Mouse (Mus musculus) kidney, embryonic 16.5 days (tissue): ENCODE results near the gene Fam98a. TPM values are rescaled to one million over a fixed set of nuclear protein-coding genes. Genes with fewer than 3 reads are reported as not detected.
A peak's percentile ranks its signal among the peaks of the same experiment; 100 is the strongest.

Experiments used
- ATAC-seq: fragments of 200-750 bp; cut with Nextera tagmentation; 2 replicates; pipeline ENCODE4 v1.8.0; 2017; ENCODE audit warnings: moderate TSS enrichment; ENCODE audit not compliant: low FRiP score, low TSS enrichment
- H3K27ac ChIP-seq: fragments of 300-500 bp; sonication (generic); 2 replicates; pipeline ENCODE4 v1.5.1; 2014; ENCODE audit warnings: low read length
- H3K27me3 ChIP-seq: fragments of 300-500 bp; sonication (generic); 2 replicates; pipeline ENCODE4 v1.6.1; 2014; ENCODE audit warnings: low read length, control low read depth, mixed read lengths; ENCODE audit not compliant: insufficient read depth
- H3K36me3 ChIP-seq: fragments of 300-500 bp; sonication (generic); 2 replicates; pipeline ENCODE4 v1.6.1; 2014; ENCODE audit warnings: low read length, control low read depth, mixed read lengths; ENCODE audit not compliant: insufficient read depth
- H3K4me1 ChIP-seq: fragments of 300-500 bp; sonication (generic); 2 replicates; pipeline ENCODE4 v1.6.1; 2014; ENCODE audit warnings: low read length, control low read depth, mixed read lengths; ENCODE audit not compliant: insufficient read depth
- H3K4me2 ChIP-seq: fragments of 300-500 bp; sonication (generic); replicated peaks from 2 replicates; pipeline ENCODE4 v1.6.1; 2014; ENCODE audit warnings: low read depth, low read length
- H3K4me3 ChIP-seq: fragments of 300-500 bp; sonication (generic); 2 replicates; pipeline ENCODE4 v1.5.1; 2014; ENCODE audit warnings: mild to moderate bottlenecking, low read length
- H3K9ac ChIP-seq: fragments of 300-500 bp; sonication (generic); replicated peaks from 2 replicates; pipeline ENCODE4 v1.6.1; 2014; ENCODE audit warnings: low read length
- H3K9me3 ChIP-seq: fragments of 300-500 bp; sonication (generic); 2 replicates; pipeline ENCODE4 v1.6.1; 2016; ENCODE audit warnings: low read length, control low read depth
- WGBS: fragments of 180-500 bp; shearing (Covaris S2); extraction: QIAGEN DNeasy Blood & Tissue Kit; methylation state at CpG from one replicate; pipeline ENCODE4 v1.1.7; 2014; 5-methylcytosine and 5-hydroxymethylcytosine counted together
- polyA plus RNA-seq: library from polyadenylated mRNA; unstranded; fragments of >200 nt; fragmentation: Nextera tagmentation; extraction: Ambion mirVana; gene quantifications from 2 replicates; pipeline ENCODE4 v1.2.1, GENCODE M21; 2015

Fam98a gene
- polyA plus RNA-seq, 1 experiment from 2014 or later, result 23.0 TPM

DNA sequence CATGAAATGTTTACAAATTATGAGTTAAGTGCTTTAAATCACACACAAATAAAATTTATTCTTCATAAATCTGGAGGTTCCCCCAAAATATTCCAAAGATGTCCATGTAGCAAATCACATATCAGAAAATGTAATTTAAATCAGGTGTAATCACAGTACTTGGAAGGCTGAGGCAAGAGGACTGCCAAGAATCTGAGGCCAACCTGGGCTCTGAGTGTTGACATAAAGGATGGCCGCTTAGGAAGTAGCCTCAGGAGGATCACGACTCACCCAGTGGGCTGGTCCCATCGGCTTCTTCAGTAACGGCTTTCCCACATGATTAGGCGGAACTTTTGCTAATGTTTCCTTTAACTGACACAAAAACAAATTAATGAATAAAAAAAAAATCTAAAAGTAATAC is 11.9 kb downstream of the Fam98a start:
- no peaks in the 10 kb centered on the region for H3K4me1 ChIP-seq
- no peak overlapping the region for H3K4me2 ChIP-seq
- H3K9ac ChIP-seq, result no peak overlapping the region
- H3K9me3 ChIP-seq, result no peaks in the 10 kb centered on the region
- ATAC-seq, result no peak
- H3K27ac ChIP-seq, result no peak overlapping the region
- H3K27me3 ChIP-seq, result no peaks in the 10 kb centered on the region
- H3K4me3 ChIP-seq, result no peak overlapping the region
- peaks cover 16% of the 10 kb centered on the region for H3K36me3 ChIP-seq
- WGBS, result 82% methylated on average over 5 of the region's 5 CpGs

DNA sequence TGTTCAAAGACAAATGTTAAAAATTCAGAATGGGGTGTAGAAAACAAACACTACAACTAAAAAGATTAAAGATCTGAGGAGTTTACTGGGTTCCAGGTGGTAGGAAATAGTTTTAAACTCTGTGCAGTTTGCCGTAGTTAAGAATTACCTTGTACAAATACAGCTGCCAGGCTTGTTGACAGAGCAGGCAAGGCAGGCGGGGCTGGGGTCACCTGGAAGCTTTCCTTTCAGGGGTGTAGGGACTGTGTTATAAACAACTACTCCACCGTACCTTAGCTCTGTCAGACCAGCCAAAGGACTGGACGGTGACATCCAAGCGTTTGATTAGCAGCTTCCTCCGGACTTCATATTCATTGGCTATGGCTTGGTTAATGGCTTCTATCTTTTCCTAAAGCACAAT is 12.6 kb downstream of the Fam98a start:
- no peaks in the 10 kb centered on the region for H3K9me3 ChIP-seq
- ATAC-seq, result no peak
- no peak overlapping the region for H3K4me2 ChIP-seq
- H3K27me3 ChIP-seq, result no peaks in the 10 kb centered on the region
- 81% methylated on average over 6 of the region's 6 CpGs for WGBS
- H3K27ac ChIP-seq, result no peak overlapping the region
- H3K9ac ChIP-seq, result no peak overlapping the region
- no peak overlapping the region for H3K4me3 ChIP-seq
- peaks cover 16% of the 10 kb centered on the region for H3K36me3 ChIP-seq
- H3K4me1 ChIP-seq, result 0 out of 2 replicates have a peak, but pooled peaks cover 4% of the 10 kb centered on the region

- 0 out of 2 replicates have a peak, but pooled peaks cover 4% of the 10 kb centered on the region for H3K4me1 ChIP-seq
- no peaks in the 10 kb centered on the region for H3K9me3 ChIP-seq
- H3K4me2 ChIP-seq, result no peak overlapping the region
- peaks cover 16% of the 10 kb centered on the region for H3K36me3 ChIP-seq
- no peaks in the 10 kb centered on the region for H3K27me3 ChIP-seq
- ATAC-seq, result no peak
- WGBS, result 92% methylated on average over 12 of the region's 12 CpGs
- no peak overlapping the region for H3K4me3 ChIP-seq
- H3K9ac ChIP-seq, result no peak overlapping the region
- H3K27ac ChIP-seq, result no peak overlapping the region
Measured at GRCm38 (mm10) chr17:75538431-75538830, 13.3 kb downstream of the Fam98a start.

DNA sequence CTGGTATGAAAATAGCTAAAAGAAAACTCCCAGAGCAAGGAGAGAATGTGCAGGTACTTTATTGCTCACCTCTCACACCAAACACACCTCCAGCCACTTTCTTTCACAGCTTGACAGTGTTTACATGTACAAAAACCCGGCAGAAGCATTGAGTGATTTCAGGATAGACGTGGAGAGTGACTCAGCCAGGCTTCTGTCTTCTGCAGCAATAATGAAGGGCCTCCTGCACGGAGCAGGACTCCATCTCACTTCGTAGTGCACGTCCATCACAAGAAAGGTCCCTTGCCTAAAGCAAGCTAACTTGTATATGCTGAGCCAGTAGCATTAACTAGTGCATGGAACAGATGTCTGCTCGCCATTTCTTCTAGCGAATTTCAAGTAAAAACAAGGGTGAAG is 14.7 kb downstream of the Fam98a start:
- ATAC-seq, result no peak
- 79% methylated on average over 7 of the region's 7 CpGs for WGBS
- no peak overlapping the region for H3K4me3 ChIP-seq

GRCm38 (mm10) chr17:75536396-75537049 is 15.2 kb downstream of the Fam98a start:
- no peak overlapping the region for H3K27ac ChIP-seq
- no peak for ATAC-seq
- no peak overlapping the region for H3K9ac ChIP-seq
- peaks cover 16% of the 10 kb centered on the region for H3K36me3 ChIP-seq
- 33% methylated on average over 6 of the region's 6 CpGs for WGBS
- H3K27me3 ChIP-seq, result no peaks in the 10 kb centered on the region
- no peak overlapping the region for H3K4me2 ChIP-seq
- no peak overlapping the region for H3K4me3 ChIP-seq
- 0 out of 2 replicates have a peak, but pooled peaks cover 7% of the 10 kb centered on the region for H3K4me1 ChIP-seq
- H3K9me3 ChIP-seq, result no peaks in the 10 kb centered on the region

More for the DNA sequence above, 14.7 kb downstream of the Fam98a start:
- Histone ChIP-seq H3K4me2 (no peak overlapping the region), H3K27me3 (no peaks in the 10 kb centered on the region), H3K27ac (no peak overlapping the region), H3K4me1 (0 out of 2 replicates have a peak, but pooled peaks cover 5% of the 10 kb centered on the region), H3K36me3 (peaks cover 16% of the 10 kb centered on the region), H3K9me3 (no peaks in the 10 kb centered on the region), H3K9ac (no peak overlapping the region)

GRCm38 (mm10) chr17:75535612-75536011 is 16.1 kb downstream of the Fam98a start:
- no peaks in the 10 kb centered on the region for H3K27me3 ChIP-seq
- WGBS, result 91% methylated on average over 4 of the region's 4 CpGs
- 0 out of 2 replicates have a peak, but pooled peaks cover 7% of the 10 kb centered on the region for H3K4me1 ChIP-seq
- no peaks in the 10 kb centered on the region for H3K9me3 ChIP-seq
- H3K4me2 ChIP-seq, result no peak overlapping the region
- H3K36me3 ChIP-seq, result peaks cover 16% of the 10 kb centered on the region
- H3K9ac ChIP-seq, result no peak overlapping the region
- no peak overlapping the region for H3K4me3 ChIP-seq
- no peak overlapping the region for H3K27ac ChIP-seq
- ATAC-seq, result no peak

DNA sequence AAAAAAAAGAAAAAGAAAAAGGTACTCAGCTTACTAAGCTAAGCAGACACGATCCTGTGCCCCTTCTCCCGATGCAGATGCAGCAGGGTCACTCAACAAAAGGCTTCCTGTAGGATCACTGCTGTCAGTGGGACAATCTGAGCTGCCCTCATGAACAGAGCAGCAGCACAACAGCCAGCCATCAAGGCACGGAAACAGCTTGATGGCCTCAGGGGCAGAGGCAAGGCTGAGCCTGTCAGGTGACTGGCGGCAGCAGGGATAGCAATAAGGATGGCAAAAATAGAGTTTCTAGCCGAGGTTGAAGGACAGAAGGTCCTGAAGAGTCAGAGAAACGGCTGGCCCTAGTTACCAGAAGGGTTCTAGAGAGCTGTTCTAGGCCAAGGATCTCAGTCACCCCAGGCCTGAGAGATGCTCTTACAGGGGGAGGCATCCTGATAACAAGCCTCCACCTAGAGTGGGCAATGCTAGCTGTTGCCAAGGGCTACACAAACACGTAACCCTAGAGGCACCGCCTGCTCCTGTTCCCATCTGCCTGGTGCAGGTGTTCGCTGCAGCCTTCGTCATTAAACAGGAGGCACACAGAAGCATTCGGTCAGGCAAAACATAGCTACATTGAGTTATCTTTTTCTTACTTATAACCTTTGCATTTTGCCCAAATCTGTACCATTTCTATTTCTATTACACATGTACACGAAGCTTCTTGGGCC is 17.3 kb downstream of the Fam98a start:
- Histone ChIP-seq H3K9me3 (no peaks in the 10 kb centered on the region), H3K4me3 (no peak overlapping the region), H3K4me2 (no peak overlapping the region), H3K36me3 (peaks cover 20% of the 10 kb centered on the region), H3K27ac (no peak overlapping the region), H3K27me3 (no peaks in the 10 kb centered on the region), H3K9ac (no peak overlapping the region), H3K4me1 (0 out of 2 replicates have a peak, but pooled peaks cover 7% of the 10 kb centered on the region)
- WGBS, result 54% methylated on average over 12 of the region's 12 CpGs
- ATAC-seq, result 0 out of 2 replicates have a peak, but pooled peaks have one; percentile 32

DNA sequence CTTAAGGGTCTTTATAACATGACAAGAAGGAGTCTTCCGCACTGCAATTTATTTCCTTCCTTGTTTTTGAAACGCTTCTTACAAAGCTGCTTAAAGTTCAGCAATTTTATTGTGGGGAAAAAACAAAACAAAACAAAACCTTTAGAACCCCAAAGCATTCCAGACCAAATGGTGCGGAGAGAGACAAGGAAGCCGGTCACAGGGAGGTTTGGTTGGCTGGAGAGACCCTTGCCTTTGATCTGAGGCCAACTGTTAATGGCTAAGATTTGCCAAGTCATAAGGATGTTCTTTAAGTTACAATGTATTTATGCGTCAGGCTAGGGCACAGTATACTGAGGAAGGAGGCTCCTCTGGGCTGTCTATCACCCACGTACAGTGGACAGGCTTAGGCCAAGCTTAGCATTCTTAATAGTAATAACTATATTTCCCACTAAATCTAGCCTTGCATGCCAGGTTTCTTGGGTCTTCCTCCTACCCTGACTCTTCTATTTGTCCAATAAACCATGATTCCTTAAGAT is 19.2 kb downstream of the Fam98a start:
- Histone ChIP-seq H3K9me3 (no peaks in the 10 kb centered on the region), H3K9ac (no peak overlapping the region), H3K27me3 (no peaks in the 10 kb centered on the region), H3K36me3 (peaks cover 9% of the 10 kb centered on the region; the same call in 1 of the 2 replicates), H3K27ac (peak overlapping the region; percentile 61; the same call in 1 of the 2 replicates), H3K4me1 (0 out of 2 replicates have a peak, but pooled peaks cover 7% of the 10 kb centered on the region), H3K4me2 (no peak overlapping the region), H3K4me3 (no peak overlapping the region)
- peak; percentile 71 for ATAC-seq
- WGBS, result 27% methylated on average over 6 of the region's 6 CpGs

GRCm38 (mm10) chr17:75529222-75529935 is 22.4 kb downstream of the Fam98a start:
- ATAC-seq, result no peak
- no peak overlapping the region for H3K4me2 ChIP-seq
- no peak overlapping the region for H3K27ac ChIP-seq
- no peaks in the 10 kb centered on the region for H3K27me3 ChIP-seq
- no peaks in the 10 kb centered on the region for H3K9me3 ChIP-seq
- H3K9ac ChIP-seq, result no peak overlapping the region
- H3K4me3 ChIP-seq, result no peak overlapping the region
- H3K36me3 ChIP-seq, result peaks cover 7% of the 10 kb centered on the region; the same call in 1 of the 2 replicates
- WGBS, result 96% methylated on average over 14 of the region's 14 CpGs
- 0 out of 2 replicates have a peak, but pooled peaks cover 4% of the 10 kb centered on the region for H3K4me1 ChIP-seq
